Mouse (Mus musculus): Measurements from ENCODE around the gene Gga1. TPM values are rescaled to one million over a fixed set of nuclear protein-coding genes. Genes with fewer than 3 reads are reported as not detected.

Gga1 gene
- polyA plus RNA-seq, 1 experiment from 2014 or later: 31.7 TPM

- H3K36me3 ChIP-seq (ENCODE audit: control insufficient read depth, insufficient read depth, low read length): no peaks in the 10 kb centered on the region
- H3K27me3 ChIP-seq (ENCODE audit: control insufficient read depth, insufficient read depth, low read length): no peaks in the 10 kb centered on the region
- H3K4me2 ChIP-seq (ENCODE audit: low read depth, low read length): no peak overlapping the region
- peaks cover 8% of the 10 kb centered on the region; the same call in 1 of the 2 replicates for H3K4me1 ChIP-seq (ENCODE audit: control insufficient read depth, insufficient read depth, low read length)
- no peak overlapping the region for H3K27ac ChIP-seq (ENCODE audit: low read depth, low read length)
- ATAC-seq (ENCODE audit: low read depth): no peak
- no peak overlapping the region for H3K4me3 ChIP-seq (ENCODE audit: low read depth, low read length)
- H3K9ac ChIP-seq (replicated peaks; ENCODE audit: low read depth, low read length): no peak overlapping the region
- 45% methylated on average over 10 of the region's 10 CpGs for WGBS
- no peaks in the 10 kb centered on the region for H3K9me3 ChIP-seq (ENCODE audit: control insufficient read depth, low read length)
Observed at GRCm38 (mm10) chr15:78834233-78835005, 42.6 kb upstream of the Gga1 start.

GRCm38 (mm10) chr15:78835200-78836085 lies 41.5 kb upstream of the Gga1 start:
- Histone ChIP-seq H3K4me2 (ENCODE audit: low read depth, low read length) (no peak overlapping the region), H3K9ac (replicated peaks; ENCODE audit: low read depth, low read length) (no peak overlapping the region), H3K4me1 (ENCODE audit: control insufficient read depth, insufficient read depth, low read length) (peaks cover 16% of the 10 kb centered on the region; the same call in 1 of the 2 replicates), H3K27ac (ENCODE audit: low read depth, low read length) (peak overlapping the region; percentile 62), H3K36me3 (ENCODE audit: control insufficient read depth, insufficient read depth, low read length) (no peaks in the 10 kb centered on the region), H3K4me3 (ENCODE audit: low read depth, low read length) (no peak overlapping the region), H3K27me3 (ENCODE audit: control insufficient read depth, insufficient read depth, low read length) (no peaks in the 10 kb centered on the region), H3K9me3 (ENCODE audit: control insufficient read depth, low read length) (no peaks in the 10 kb centered on the region)
- no peak for ATAC-seq (ENCODE audit: low read depth)
- WGBS: 7% methylated on average over 12 of the region's 12 CpGs

- ATAC-seq (ENCODE audit: low read depth): no peak
- no peak overlapping the region for H3K9ac ChIP-seq (replicated peaks; ENCODE audit: low read depth, low read length)
- peaks cover 16% of the 10 kb centered on the region; the same call in 1 of the 2 replicates for H3K4me1 ChIP-seq (ENCODE audit: control insufficient read depth, insufficient read depth, low read length)
- H3K27me3 ChIP-seq (ENCODE audit: control insufficient read depth, insufficient read depth, low read length): no peaks in the 10 kb centered on the region
- H3K36me3 ChIP-seq (ENCODE audit: control insufficient read depth, insufficient read depth, low read length): no peaks in the 10 kb centered on the region
- no peak overlapping the region for H3K4me3 ChIP-seq (ENCODE audit: low read depth, low read length)
- H3K27ac ChIP-seq (ENCODE audit: low read depth, low read length): peak overlapping the region; percentile 45
- no peaks in the 10 kb centered on the region for H3K9me3 ChIP-seq (ENCODE audit: control insufficient read depth, low read length)
- H3K4me2 ChIP-seq (ENCODE audit: low read depth, low read length): no peak overlapping the region
- 38% methylated on average over 8 of the region's 8 CpGs for WGBS
Observed at GRCm38 (mm10) chr15:78836086-78836621, 40.8 kb upstream of the Gga1 start.

- Histone ChIP-seq H3K4me1 (ENCODE audit: control insufficient read depth, insufficient read depth, low read length) (peaks cover 22% of the 10 kb centered on the region; the same call in 1 of the 2 replicates), H3K4me3 (ENCODE audit: low read depth, low read length) (no peak overlapping the region), H3K9me3 (ENCODE audit: control insufficient read depth, low read length) (no peaks in the 10 kb centered on the region), H3K27me3 (ENCODE audit: control insufficient read depth, insufficient read depth, low read length) (peaks cover 9% of the 10 kb centered on the region), H3K36me3 (ENCODE audit: control insufficient read depth, insufficient read depth, low read length) (no peaks in the 10 kb centered on the region), H3K27ac (ENCODE audit: low read depth, low read length) (0 out of 2 replicates have a peak overlapping the region, but pooled peaks have one; percentile 45), H3K4me2 (ENCODE audit: low read depth, low read length) (no peak overlapping the region), H3K9ac (replicated peaks; ENCODE audit: low read depth, low read length) (no peak overlapping the region; the same call in 1 of the 2 replicates)
- ATAC-seq (ENCODE audit: low read depth): peak; percentile 38; the same call in 1 of the 2 replicates
- 0% methylated on average over 2 of the region's 2 CpGs for WGBS
Observed at GRCm38 (mm10) chr15:78839744-78840143, 37.2 kb upstream of the Gga1 start.

DNA sequence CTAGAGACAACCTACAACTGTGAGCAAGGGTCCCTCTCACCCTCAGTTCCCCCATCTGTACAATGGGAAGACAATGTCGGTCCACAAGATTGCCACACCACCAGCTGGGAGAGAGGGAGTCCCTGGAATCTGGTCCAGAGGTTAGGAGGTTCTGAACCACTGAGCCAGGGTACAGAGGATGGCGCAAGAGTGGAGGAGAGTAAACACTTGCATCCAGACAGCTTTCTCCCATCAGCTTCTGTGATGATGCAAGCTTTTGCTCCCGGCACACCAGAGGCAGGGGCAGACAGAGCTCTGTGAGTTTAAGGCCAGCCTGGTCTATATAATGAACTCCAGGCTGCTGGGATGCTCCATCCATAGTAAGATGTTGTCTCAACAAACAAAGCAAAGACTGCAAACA lies 36.7 kb upstream of the Gga1 start:
- ATAC-seq (ENCODE audit: low read depth): no peak
- Histone ChIP-seq H3K4me1 (ENCODE audit: control insufficient read depth, insufficient read depth, low read length) (peaks cover 21% of the 10 kb centered on the region; the same call in 1 of the 2 replicates), H3K36me3 (ENCODE audit: control insufficient read depth, insufficient read depth, low read length) (no peaks in the 10 kb centered on the region), H3K27me3 (ENCODE audit: control insufficient read depth, insufficient read depth, low read length) (peaks cover 9% of the 10 kb centered on the region), H3K9ac (replicated peaks; ENCODE audit: low read depth, low read length) (no peak overlapping the region), H3K4me2 (ENCODE audit: low read depth, low read length) (no peak overlapping the region), H3K9me3 (ENCODE audit: control insufficient read depth, low read length) (no peaks in the 10 kb centered on the region), H3K27ac (ENCODE audit: low read depth, low read length) (no peak overlapping the region), H3K4me3 (ENCODE audit: low read depth, low read length) (no peak overlapping the region)
- 54% methylated on average over 3 of the region's 3 CpGs for WGBS

DNA sequence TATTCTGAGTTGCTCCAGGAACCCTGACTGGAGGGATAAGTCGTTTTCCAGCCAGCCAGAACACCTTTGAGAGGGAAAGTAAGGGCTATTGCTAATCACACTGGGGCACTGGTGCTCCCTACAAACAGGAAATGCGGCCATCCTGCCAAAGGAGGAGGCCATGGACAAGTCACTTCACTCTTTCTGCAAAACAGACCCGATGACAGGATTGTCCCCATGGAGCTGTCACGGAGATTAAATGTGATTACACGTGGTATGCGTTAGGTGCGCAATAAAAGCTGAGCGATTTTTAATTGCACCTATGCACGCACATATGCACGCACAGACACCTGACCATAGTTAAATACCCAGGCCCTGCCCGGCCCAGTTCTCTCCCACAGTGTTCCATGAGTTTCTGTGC lies 36.2 kb upstream of the Gga1 start:
- 30% methylated on average over 11 of the region's 11 CpGs for WGBS
- Histone ChIP-seq H3K4me3 (ENCODE audit: low read depth, low read length) (no peak overlapping the region), H3K27me3 (ENCODE audit: control insufficient read depth, insufficient read depth, low read length) (peaks cover 9% of the 10 kb centered on the region), H3K27ac (ENCODE audit: low read depth, low read length) (no peak overlapping the region), H3K9me3 (ENCODE audit: control insufficient read depth, low read length) (no peaks in the 10 kb centered on the region), H3K36me3 (ENCODE audit: control insufficient read depth, insufficient read depth, low read length) (no peaks in the 10 kb centered on the region), H3K9ac (replicated peaks; ENCODE audit: low read depth, low read length) (no peak overlapping the region), H3K4me1 (ENCODE audit: control insufficient read depth, insufficient read depth, low read length) (peaks cover 21% of the 10 kb centered on the region; the same call in 1 of the 2 replicates), H3K4me2 (ENCODE audit: low read depth, low read length) (no peak overlapping the region)
- ATAC-seq (ENCODE audit: low read depth): no peak

DNA sequence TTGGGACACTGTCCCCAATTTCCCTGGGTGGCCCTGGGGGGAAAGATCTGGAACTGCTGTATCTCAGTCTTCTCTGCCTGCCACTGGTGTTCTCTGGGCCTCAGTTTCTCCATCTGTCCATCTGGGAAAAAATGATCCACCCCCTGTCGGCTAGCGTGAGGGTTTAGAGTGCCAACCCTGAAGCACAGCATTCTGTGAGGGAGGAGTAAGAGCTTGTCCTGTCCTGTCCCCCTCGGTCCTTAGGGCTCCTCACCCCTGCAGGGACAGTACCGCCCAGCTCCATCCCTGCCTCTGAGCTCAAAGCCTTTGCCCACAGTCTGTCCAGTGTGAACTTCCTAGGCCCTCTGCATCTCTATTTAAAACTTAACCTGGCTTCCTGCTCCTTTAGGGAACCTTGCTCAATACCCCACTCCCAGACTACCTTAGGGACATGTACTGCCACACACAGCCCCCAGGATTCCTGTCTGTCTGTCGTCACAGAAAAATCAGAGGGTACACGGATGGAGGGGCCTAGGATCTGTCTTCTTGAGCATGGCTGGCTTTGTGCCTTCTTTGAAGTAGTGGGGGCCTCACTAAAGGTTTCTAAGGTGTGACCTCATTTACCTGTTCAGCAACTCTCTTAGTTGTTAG lies 35.7 kb upstream of the Gga1 start:
- Histone ChIP-seq H3K27ac (ENCODE audit: low read depth, low read length) (no peak overlapping the region), H3K9ac (replicated peaks; ENCODE audit: low read depth, low read length) (no peak overlapping the region), H3K36me3 (ENCODE audit: control insufficient read depth, insufficient read depth, low read length) (no peaks in the 10 kb centered on the region), H3K27me3 (ENCODE audit: control insufficient read depth, insufficient read depth, low read length) (peaks cover 9% of the 10 kb centered on the region), H3K4me1 (ENCODE audit: control insufficient read depth, insufficient read depth, low read length) (peaks cover 23% of the 10 kb centered on the region; the same call in 1 of the 2 replicates), H3K4me2 (ENCODE audit: low read depth, low read length) (no peak overlapping the region), H3K9me3 (ENCODE audit: control insufficient read depth, low read length) (no peaks in the 10 kb centered on the region), H3K4me3 (ENCODE audit: low read depth, low read length) (no peak overlapping the region)
- 52% methylated on average over 6 of the region's 6 CpGs for WGBS
- ATAC-seq (ENCODE audit: low read depth): no peak

GRCm38 (mm10) chr15:78842371-78843163 lies 34.4 kb upstream of the Gga1 start, which contains the start of gene Cdc42ep1:
Gene Cdc42ep1 (plus strand): TSS chr15:78842624.
- peak within 1 kb of the TSS; percentile 54 for H3K9ac ChIP-seq (replicated peaks; ENCODE audit: low read depth, low read length)
- H3K27ac ChIP-seq (ENCODE audit: low read depth, low read length): peak within 1 kb of the TSS; percentile 46; the same call in 1 of the 2 replicates
- H3K9me3 ChIP-seq (ENCODE audit: control insufficient read depth, low read length): no peaks in the 10 kb centered on the region
- H3K4me3 ChIP-seq (ENCODE audit: low read depth, low read length): peak within 1 kb of the TSS; percentile 39
- H3K4me1 ChIP-seq (ENCODE audit: control insufficient read depth, insufficient read depth, low read length): peaks cover 23% of the 10 kb centered on the region; the same call in 1 of the 2 replicates
- H3K4me2 ChIP-seq (ENCODE audit: low read depth, low read length): peak within 1 kb of the TSS; percentile 62
- WGBS: under 1% methylated on average over 77 of the region's 86 CpGs
- no peaks in the 10 kb centered on the region for H3K36me3 ChIP-seq (ENCODE audit: control insufficient read depth, insufficient read depth, low read length)
- H3K27me3 ChIP-seq (ENCODE audit: control insufficient read depth, insufficient read depth, low read length): peaks cover 9% of the 10 kb centered on the region
- ATAC-seq (ENCODE audit: low read depth): peak; percentile 21

Data from neural tube, embryonic 14.5 days (tissue).